In the genomic region with DNA sequence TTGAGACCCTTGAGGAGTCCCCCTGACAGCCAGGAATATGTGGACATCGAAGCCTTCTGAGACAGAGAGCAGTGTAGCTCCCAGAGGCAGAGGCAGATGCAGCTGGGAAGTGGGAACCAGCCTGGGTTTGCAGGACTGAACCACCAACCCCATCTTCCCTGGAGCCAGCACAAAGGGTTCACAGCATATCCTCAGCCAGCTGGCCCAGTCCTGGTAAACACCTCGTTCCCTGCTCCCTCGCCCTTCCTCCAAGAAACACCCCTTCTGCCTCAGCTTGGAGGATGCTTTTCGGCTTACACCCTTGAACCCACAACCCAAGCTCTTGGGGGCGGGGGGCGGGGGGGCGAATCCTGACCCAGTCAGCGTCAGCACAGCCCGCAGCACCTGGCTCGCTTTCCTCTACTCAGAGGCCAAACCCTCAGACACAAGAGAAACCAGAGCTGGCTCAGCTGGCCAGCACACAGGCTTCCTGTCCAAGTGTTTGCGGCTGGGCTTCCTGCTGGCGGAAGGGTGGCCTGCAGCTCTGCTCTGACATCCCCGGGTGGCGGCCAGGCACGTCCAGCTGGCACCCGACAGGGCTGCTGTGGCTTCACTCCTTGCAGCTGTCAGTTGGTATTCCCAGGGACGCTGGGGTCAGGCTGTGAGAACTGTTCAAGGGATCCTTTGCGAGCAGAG, we compare ENCODE assay signal across 8 mouse cellular contexts.
DNase-seq lines count a peak whose midpoint lies in the region; ATAC-seq lines count a peak whose summit lies in the region.

No protein-coding gene starts in this region.

- 0 out of 2 replicates have a peak overlapping the region, but pooled peaks have one; percentile 41 for H3K9ac ChIP-seq in hindbrain, embryonic 16.5 days (ENCODE audit: low read depth, low read length)

- WGBS in hindbrain, embryonic 16.5 days: 19% methylated on average over 17 of the region's 18 CpGs

- no peaks in the 10 kb centered on the region for H3K36me3 ChIP-seq in hindbrain, embryonic 16.5 days (ENCODE audit: control insufficient read depth, insufficient read depth, low read length)

- no peaks in the 10 kb centered on the region for H3K9me3 ChIP-seq in hindbrain, embryonic 16.5 days (ENCODE audit: control insufficient read depth, low read length)

- H3K4me1 ChIP-seq in hindbrain, embryonic 16.5 days (ENCODE audit: control insufficient read depth, insufficient read depth, low read depth, low read length): peaks cover 26% of the 10 kb centered on the region

- DNase-seq in Muller cell, postnatal 12 days (ENCODE audit: inconsistent ontology term): peak; percentile 93
- DNase-seq in gastrocnemius, postnatal 25 days: peak; percentile 95
- peak; percentile 44 for DNase-seq in left cerebral cortex, adult 11 months (ENCODE audit: low spot score)
- peak; percentile 86 for DNase-seq in lung, postnatal 14 days
- DNase-seq in right cerebral cortex, postnatal 10 days (ENCODE audit: low spot score in 2 of 2): peak; percentile 85 to 89

- H3K27me3 ChIP-seq in hindbrain, embryonic 16.5 days (replicated peaks; ENCODE audit: control insufficient read depth, insufficient read depth, low read length): peaks cover 9% of the 10 kb centered on the region

- H3K4me3 ChIP-seq in hindbrain, embryonic 16.5 days (ENCODE audit: low read length): no peak overlapping the region

- peak; percentile 62 for ATAC-seq in common myeloid progenitor, adult 5-6 weeks (replicated peaks; ENCODE audit: low read depth, poor library complexity, severe bottlenecking)
- ATAC-seq in hindbrain, embryonic 16.5 days: peak; percentile 59
- ATAC-seq in erythroblast, adult 5-6 weeks (replicated peaks; ENCODE audit: low FRiP score, poor library complexity, severe bottlenecking): no peak

- H3K27ac ChIP-seq in hindbrain, embryonic 16.5 days (ENCODE audit: low read depth, low read length): peak overlapping the region; percentile 55; the same call in 1 of the 2 replicates

- H3K4me2 ChIP-seq in hindbrain, embryonic 16.5 days (ENCODE audit: low read length): 0 out of 2 replicates have a peak overlapping the region, but pooled peaks have one; percentile 16

Comparison
In these comparisons a context has a peak if more than half of its experiments do, and no peak if none do; other contexts are left out.
1. DNase-seq: peak in every context shown above with its lines; median percentile 95 in gastrocnemius, postnatal 25 days; 93 in Muller cell, postnatal 12 days; 87 in right cerebral cortex, postnatal 10 days; 86 in lung, postnatal 14 days; 44 in left cerebral cortex, adult 11 months.